Mouse (Mus musculus): ENCODE measurements around the gene Marco.

DNA sequence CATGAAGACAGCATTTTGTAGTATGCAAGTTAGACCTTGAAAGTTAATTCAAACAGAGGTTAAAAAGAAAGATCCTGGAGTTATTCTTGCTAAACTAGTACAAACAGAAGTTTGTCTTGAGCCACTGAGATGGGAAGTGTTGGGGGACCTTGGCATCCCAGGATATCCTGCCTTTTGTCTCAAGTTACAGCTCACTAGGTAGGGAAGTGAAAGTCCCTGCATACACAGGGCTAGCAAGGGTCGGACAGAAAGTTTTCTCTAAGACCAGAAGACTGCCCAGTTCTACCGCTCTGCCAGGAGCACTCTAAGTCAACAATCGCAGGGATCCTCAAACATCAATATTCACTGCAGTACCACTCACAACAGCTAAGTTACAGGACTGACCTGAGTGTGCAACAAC lies 5.5 kb upstream of the Marco start:
- no peak for TF ChIP-seq CTCF (IDR thresholded peaks at IDR 0.05; ENCODE audit: control insufficient read depth, insufficient read depth, insufficient replicate concordance, low read depth, low read length)
- no peak for TF ChIP-seq POLR2A (IDR thresholded peaks at IDR 0.05; ENCODE audit: control insufficient read depth, low read depth, low read length)
